Mouse (Mus musculus): ENCODE results near the gene Runx3. TPM values are rescaled to one million over a fixed set of nuclear protein-coding genes. Genes with fewer than 3 reads are reported as not detected.

Gene Runx3
- polyA plus RNA-seq, 1 experiment from 2014 or later: 0.60 TPM

- 64% methylated on average over 5 of the region's 5 CpGs for WGBS (ENCODE audit: insufficient replicate concordance)
- Histone ChIP-seq H3K27me3 (ENCODE audit: control insufficient read depth, insufficient read depth, low read depth, low read length) (no peaks in the 10 kb centered on the region; the same call in 1 of the 2 replicates), H3K36me3 (ENCODE audit: control insufficient read depth, insufficient read depth) (no peaks in the 10 kb centered on the region), H3K27ac (ENCODE audit: low read length) (no peak overlapping the region), H3K9me3 (replicated peaks; ENCODE audit: control insufficient read depth, low read length) (no peaks in the 10 kb centered on the region), H3K4me1 (ENCODE audit: control insufficient read depth, low read depth, low read length) (no peaks in the 10 kb centered on the region), H3K4me3 (ENCODE audit: low read depth, low read length) (no peak overlapping the region), H3K4me2 (ENCODE audit: low read depth, low read length) (no peak overlapping the region), H3K9ac (ENCODE audit: low read depth, low read length) (no peak overlapping the region)
- no peak for ATAC-seq (ENCODE audit: low read depth)
These were observed 3.3 kb downstream of the Runx3 start for GRCm38 (mm10) chr4:135123721-135124120.

GRCm38 (mm10) chr4:135124732-135125131 lies 4.3 kb downstream of the Runx3 start:
- no peak for ATAC-seq (ENCODE audit: low read depth)
- H3K4me1 ChIP-seq (ENCODE audit: control insufficient read depth, low read depth, low read length): no peaks in the 10 kb centered on the region; the same call in 1 of the 2 replicates
- H3K27ac ChIP-seq (ENCODE audit: low read length): no peak overlapping the region
- no peak overlapping the region for H3K4me3 ChIP-seq (ENCODE audit: low read depth, low read length)
- 72% methylated on average over 6 of the region's 6 CpGs for WGBS (ENCODE audit: insufficient replicate concordance)
- H3K9me3 ChIP-seq (replicated peaks; ENCODE audit: control insufficient read depth, low read length): no peaks in the 10 kb centered on the region
- no peak overlapping the region for H3K9ac ChIP-seq (ENCODE audit: low read depth, low read length)
- no peak overlapping the region for H3K4me2 ChIP-seq (ENCODE audit: low read depth, low read length)
- no peaks in the 10 kb centered on the region for H3K36me3 ChIP-seq (ENCODE audit: control insufficient read depth, insufficient read depth)
- no peaks in the 10 kb centered on the region; the same call in 1 of the 2 replicates for H3K27me3 ChIP-seq (ENCODE audit: control insufficient read depth, insufficient read depth, low read depth, low read length)

GRCm38 (mm10) chr4:135125152-135125551 lies 4.7 kb downstream of the Runx3 start:
- no peaks in the 10 kb centered on the region for H3K36me3 ChIP-seq (ENCODE audit: control insufficient read depth, insufficient read depth)
- ATAC-seq (ENCODE audit: low read depth): no peak
- H3K27me3 ChIP-seq (ENCODE audit: control insufficient read depth, insufficient read depth, low read depth, low read length): no peaks in the 10 kb centered on the region; the same call in 1 of the 2 replicates
- 50% methylated on average over 3 of the region's 3 CpGs for WGBS (ENCODE audit: insufficient replicate concordance)
- H3K4me2 ChIP-seq (ENCODE audit: low read depth, low read length): no peak overlapping the region
- H3K4me1 ChIP-seq (ENCODE audit: control insufficient read depth, low read depth, low read length): no peaks in the 10 kb centered on the region; the same call in 1 of the 2 replicates
- H3K9ac ChIP-seq (ENCODE audit: low read depth, low read length): no peak overlapping the region
- no peak overlapping the region for H3K4me3 ChIP-seq (ENCODE audit: low read depth, low read length)
- H3K9me3 ChIP-seq (replicated peaks; ENCODE audit: control insufficient read depth, low read length): no peaks in the 10 kb centered on the region
- no peak overlapping the region for H3K27ac ChIP-seq (ENCODE audit: low read length)

GRCm38 (mm10) chr4:135126385-135126784 lies 5.9 kb downstream of the Runx3 start:
- WGBS (ENCODE audit: insufficient replicate concordance): 56% methylated on average over 5 of the region's 5 CpGs

DNA sequence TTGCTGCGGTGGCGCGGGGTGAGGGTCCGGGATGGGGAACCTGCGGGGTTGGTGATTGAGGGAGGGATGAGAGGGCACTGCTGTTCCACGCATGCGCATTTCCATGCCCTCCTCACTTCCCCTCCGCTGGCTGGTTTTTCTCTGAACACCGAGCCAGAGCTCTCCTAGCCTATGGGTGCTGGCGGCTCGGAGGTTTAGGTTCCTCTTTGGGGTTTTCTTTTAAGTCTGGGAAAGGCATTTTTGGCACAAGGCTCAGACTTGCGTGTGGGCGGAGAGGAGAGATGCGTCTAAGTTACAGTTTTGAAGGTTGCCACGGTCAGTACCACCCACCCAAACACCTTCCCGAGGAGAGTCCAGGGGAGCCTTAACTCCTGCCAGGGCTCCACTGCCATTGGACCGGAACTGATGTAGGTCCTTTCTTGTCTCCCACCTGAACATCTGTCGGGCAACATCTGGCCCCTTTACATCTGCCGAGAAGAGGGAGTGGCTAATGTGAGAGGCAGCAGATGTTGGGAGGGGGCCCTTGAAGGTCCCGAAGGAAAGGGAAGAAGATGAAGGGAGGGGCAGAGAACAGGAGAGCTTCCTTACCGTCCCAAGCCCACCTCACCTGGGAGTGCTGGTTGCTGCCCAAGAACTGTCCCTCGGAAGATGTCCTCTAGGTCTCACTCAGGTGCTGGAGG lies 8.5 kb downstream of the Runx3 start:
- no peak for ATAC-seq (ENCODE audit: low read depth)
- no peaks in the 10 kb centered on the region; the same call in 1 of the 2 replicates for H3K4me1 ChIP-seq (ENCODE audit: control insufficient read depth, low read depth, low read length)
- no peak overlapping the region for H3K9ac ChIP-seq (ENCODE audit: low read depth, low read length)
- H3K9me3 ChIP-seq (replicated peaks; ENCODE audit: control insufficient read depth, low read length): no peaks in the 10 kb centered on the region
- H3K27me3 ChIP-seq (ENCODE audit: control insufficient read depth, insufficient read depth, low read depth, low read length): no peaks in the 10 kb centered on the region; the same call in 1 of the 2 replicates
- H3K27ac ChIP-seq (ENCODE audit: low read length): no peak overlapping the region
- H3K36me3 ChIP-seq (ENCODE audit: control insufficient read depth, insufficient read depth): no peaks in the 10 kb centered on the region
- 9% methylated on average over 22 of the region's 22 CpGs for WGBS (ENCODE audit: insufficient replicate concordance)
- H3K4me3 ChIP-seq (ENCODE audit: low read depth, low read length): no peak overlapping the region
- peak overlapping the region; percentile 28 for H3K4me2 ChIP-seq (ENCODE audit: low read depth, low read length)

More at GRCm38 (mm10) chr4:135126385-135126784, 5.9 kb downstream of the Runx3 start:
- no peak overlapping the region for H3K27ac ChIP-seq (ENCODE audit: low read length)
- ATAC-seq (ENCODE audit: low read depth): no peak
- no peak overlapping the region for H3K9ac ChIP-seq (ENCODE audit: low read depth, low read length)
- no peaks in the 10 kb centered on the region; the same call in 1 of the 2 replicates for H3K4me1 ChIP-seq (ENCODE audit: control insufficient read depth, low read depth, low read length)
- no peaks in the 10 kb centered on the region for H3K36me3 ChIP-seq (ENCODE audit: control insufficient read depth, insufficient read depth)
- no peak overlapping the region for H3K4me2 ChIP-seq (ENCODE audit: low read depth, low read length)
- H3K9me3 ChIP-seq (replicated peaks; ENCODE audit: control insufficient read depth, low read length): no peaks in the 10 kb centered on the region
- H3K27me3 ChIP-seq (ENCODE audit: control insufficient read depth, insufficient read depth, low read depth, low read length): no peaks in the 10 kb centered on the region; the same call in 1 of the 2 replicates
- H3K4me3 ChIP-seq (ENCODE audit: low read depth, low read length): no peak overlapping the region

DNA sequence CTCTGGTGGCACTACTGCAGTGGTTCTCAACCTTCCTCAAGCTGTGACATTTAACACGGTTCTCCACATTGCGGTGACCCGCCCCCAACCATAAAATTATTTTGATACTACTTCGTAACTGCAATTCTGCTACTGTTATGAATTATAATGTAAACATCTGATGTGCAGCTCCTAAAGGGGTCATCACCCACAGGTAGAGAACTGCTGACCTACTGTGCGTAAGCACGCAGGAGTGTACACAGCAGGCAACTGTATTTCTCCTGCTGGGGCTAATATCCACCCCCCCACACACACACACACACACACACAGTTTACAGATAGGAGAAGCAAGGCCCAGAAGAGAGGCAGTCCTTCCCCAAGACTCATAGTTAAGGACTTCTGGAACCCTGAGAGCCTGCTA lies 9.7 kb downstream of the Runx3 start:
- H3K9me3 ChIP-seq (replicated peaks; ENCODE audit: control insufficient read depth, low read length): no peaks in the 10 kb centered on the region
- no peak overlapping the region for H3K27ac ChIP-seq (ENCODE audit: low read length)
- H3K36me3 ChIP-seq (ENCODE audit: control insufficient read depth, insufficient read depth): no peaks in the 10 kb centered on the region
- H3K4me3 ChIP-seq (ENCODE audit: low read depth, low read length): no peak overlapping the region
- 79% methylated on average over 6 of the region's 6 CpGs for WGBS (ENCODE audit: insufficient replicate concordance)
- no peak for ATAC-seq (ENCODE audit: low read depth)
- H3K4me2 ChIP-seq (ENCODE audit: low read depth, low read length): no peak overlapping the region
- H3K27me3 ChIP-seq (ENCODE audit: control insufficient read depth, insufficient read depth, low read depth, low read length): no peaks in the 10 kb centered on the region; the same call in 1 of the 2 replicates
- H3K4me1 ChIP-seq (ENCODE audit: control insufficient read depth, low read depth, low read length): no peaks in the 10 kb centered on the region; the same call in 1 of the 2 replicates
- no peak overlapping the region for H3K9ac ChIP-seq (ENCODE audit: low read depth, low read length)

- no peaks in the 10 kb centered on the region; the same call in 1 of the 2 replicates for H3K4me1 ChIP-seq (ENCODE audit: control insufficient read depth, low read depth, low read length)
- H3K27ac ChIP-seq (ENCODE audit: low read length): no peak overlapping the region
- no peak overlapping the region for H3K4me2 ChIP-seq (ENCODE audit: low read depth, low read length)
- H3K27me3 ChIP-seq (ENCODE audit: control insufficient read depth, insufficient read depth, low read depth, low read length): no peaks in the 10 kb centered on the region; the same call in 1 of the 2 replicates
- no peak for ATAC-seq (ENCODE audit: low read depth)
- H3K9ac ChIP-seq (ENCODE audit: low read depth, low read length): no peak overlapping the region
- no peaks in the 10 kb centered on the region for H3K9me3 ChIP-seq (replicated peaks; ENCODE audit: control insufficient read depth, low read length)
- no peak overlapping the region for H3K4me3 ChIP-seq (ENCODE audit: low read depth, low read length)
- no peaks in the 10 kb centered on the region for H3K36me3 ChIP-seq (ENCODE audit: control insufficient read depth, insufficient read depth)
- 43% methylated on average over 6 of the region's 6 CpGs for WGBS (ENCODE audit: insufficient replicate concordance)
These were observed 10.7 kb downstream of the Runx3 start for GRCm38 (mm10) chr4:135131145-135131544.

DNA sequence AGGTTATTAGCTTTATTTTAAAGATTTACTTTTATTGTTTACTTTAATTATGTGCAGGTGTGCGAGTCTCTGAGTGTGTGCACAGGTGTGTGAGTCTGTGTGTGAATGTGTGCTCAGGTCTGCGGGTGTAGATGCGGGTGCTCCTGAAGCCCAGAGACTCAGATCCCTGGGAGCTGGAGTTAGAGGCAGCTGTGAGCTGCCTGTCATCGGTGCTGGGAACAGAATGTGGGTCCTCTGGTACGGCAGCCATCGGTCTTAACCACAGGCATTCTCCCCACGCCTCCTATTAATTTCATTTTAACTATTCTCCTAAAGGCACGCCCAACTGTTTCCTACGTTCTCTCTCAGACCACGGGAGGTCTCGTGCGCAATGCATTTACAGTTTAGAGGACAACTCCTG lies 12.3 kb downstream of the Runx3 start:
- Histone ChIP-seq H3K9ac (ENCODE audit: low read depth, low read length) (no peak overlapping the region), H3K27ac (ENCODE audit: low read length) (no peak overlapping the region), H3K4me1 (ENCODE audit: control insufficient read depth, low read depth, low read length) (no peaks in the 10 kb centered on the region; the same call in 1 of the 2 replicates), H3K36me3 (ENCODE audit: control insufficient read depth, insufficient read depth) (no peaks in the 10 kb centered on the region), H3K27me3 (ENCODE audit: control insufficient read depth, insufficient read depth, low read depth, low read length) (no peaks in the 10 kb centered on the region; the same call in 1 of the 2 replicates), H3K4me3 (ENCODE audit: low read depth, low read length) (no peak overlapping the region), H3K4me2 (ENCODE audit: low read depth, low read length) (no peak overlapping the region), H3K9me3 (replicated peaks; ENCODE audit: control insufficient read depth, low read length) (no peaks in the 10 kb centered on the region)
- 74% methylated on average over 12 of the region's 12 CpGs for WGBS (ENCODE audit: insufficient replicate concordance)
- no peak for ATAC-seq (ENCODE audit: low read depth)

GRCm38 (mm10) chr4:135133711-135134110 lies 13.3 kb downstream of the Runx3 start:
- 51% methylated on average over 4 of the region's 4 CpGs for WGBS (ENCODE audit: insufficient replicate concordance)
- no peaks in the 10 kb centered on the region for H3K36me3 ChIP-seq (ENCODE audit: control insufficient read depth, insufficient read depth)
- H3K9me3 ChIP-seq (replicated peaks; ENCODE audit: control insufficient read depth, low read length): no peaks in the 10 kb centered on the region
- no peaks in the 10 kb centered on the region; the same call in 1 of the 2 replicates for H3K4me1 ChIP-seq (ENCODE audit: control insufficient read depth, low read depth, low read length)
- H3K27me3 ChIP-seq (ENCODE audit: control insufficient read depth, insufficient read depth, low read depth, low read length): peaks cover 4% of the 10 kb centered on the region
- H3K4me3 ChIP-seq (ENCODE audit: low read depth, low read length): no peak overlapping the region
- no peak overlapping the region for H3K9ac ChIP-seq (ENCODE audit: low read depth, low read length)
- H3K27ac ChIP-seq (ENCODE audit: low read length): no peak overlapping the region
- no peak overlapping the region for H3K4me2 ChIP-seq (ENCODE audit: low read depth, low read length)
- ATAC-seq (ENCODE audit: low read depth): no peak
